In the genomic region with DNA sequence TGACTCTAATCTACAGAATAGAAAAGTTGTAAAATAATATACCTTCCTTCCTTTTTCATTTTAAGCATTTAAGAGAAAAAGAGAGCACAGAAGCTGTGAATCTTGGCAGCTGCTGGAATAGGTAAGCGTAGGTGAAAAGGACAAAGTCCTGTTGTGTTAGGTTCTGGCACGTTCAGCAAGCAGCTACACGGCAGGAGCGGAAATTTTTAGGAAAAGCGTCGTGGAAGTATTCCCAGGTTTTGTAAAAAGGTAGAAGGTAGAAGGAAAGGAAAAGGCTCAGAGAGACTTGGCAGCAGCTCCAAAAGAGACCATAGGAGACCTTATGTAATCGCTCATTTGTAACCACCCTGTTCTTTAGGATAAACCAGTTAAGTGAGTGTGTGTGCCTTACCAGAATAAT, we compare ENCODE assay signal across 20 mouse cellular contexts. TPM values are rescaled to one million over a fixed set of nuclear protein-coding genes. Genes with fewer than 3 reads are reported as not detected.
DNase-seq lines count a peak whose midpoint lies in the region; ATAC-seq lines count a peak whose summit lies in the region.
"Had no signal": no experiment of that assay in that cellular context is flagged by ENCODE, and none has a peak within 500 bp of the region (broad histone marks: within the 10 kb centered on the region; RNA-seq: fewer than 3 reads in every experiment).

No protein-coding gene starts in this region.

- H3K4me1 ChIP-seq in limb, embryonic 15.5 days: no peaks in the 10 kb centered on the region
- no peaks in the 10 kb centered on the region for H3K4me1 ChIP-seq in limb, embryonic 10.5 days
- H3K4me1 ChIP-seq: embryonic facial prominence, embryonic 15.5 days; forebrain, embryonic 10.5 days; heart, embryonic 15.5 days; hindbrain, embryonic 13.5 days had no signal

- H3K4me2 ChIP-seq in limb, embryonic 15.5 days: no peak overlapping the region
- H3K4me2 ChIP-seq: embryonic facial prominence, embryonic 15.5 days; heart, embryonic 11.5 days; heart, embryonic 15.5 days; hindbrain, embryonic 13.5 days had no signal

- no peak overlapping the region for H3K9ac ChIP-seq in limb, embryonic 15.5 days
- H3K9ac ChIP-seq: embryonic facial prominence, embryonic 15.5 days; heart, embryonic 15.5 days; hindbrain, embryonic 13.5 days had no signal

- DNase-seq in cerebellum, adult 18-20 months: peak; percentile 21 to 31
- no peak for DNase-seq in cerebellum, postnatal 14 days
- DNase-seq in frontal cortex, postnatal 10 days (ENCODE audit: low spot score in 2 of 2): no peak
- no peak for DNase-seq in limb, embryonic 10.5 days (ENCODE audit: low spot score)
- DNase-seq in gonadal fat pad, adult 2 months (ENCODE audit: low read depth): peak; percentile 36
- DNase-seq in spleen, postnatal 36 days (ENCODE audit: low spot score in 2 of 2): no peak
- DNase-seq: adrenal gland, postnatal 10 days; gastrocnemius, postnatal 10 days; heart, adult 2 months; heart, postnatal 14 days had no signal

- H3K4me3 ChIP-seq in limb, embryonic 15.5 days: no peak overlapping the region
- H3K4me3 ChIP-seq in limb, embryonic 10.5 days: no peak overlapping the region
- H3K4me3 ChIP-seq: embryonic facial prominence, embryonic 15.5 days; erythroblast, embryonic 14.5 days; forebrain, embryonic 10.5 days; heart, adult 2 months; heart, embryonic 15.5 days; hindbrain, embryonic 13.5 days had no signal

- 0 out of 2 replicates have a peak, but pooled peaks have one; percentile 34 for ATAC-seq in frontal cortex, adult (ENCODE audit: low TSS enrichment)
- ATAC-seq in limb, embryonic 15.5 days (ENCODE audit: insufficient number of reproducible peaks, low FRiP score, low TSS enrichment, low read depth): no peak
- ATAC-seq: forebrain, embryonic 14.5 days; hindbrain, postnatal 0 days had no signal

- 0 out of 2 replicates have a peak overlapping the region, but pooled peaks have one; percentile 7 for H3K27ac ChIP-seq in limb, embryonic 15.5 days
- no peak overlapping the region for H3K27ac ChIP-seq in limb, embryonic 10.5 days
- H3K27ac ChIP-seq: embryonic facial prominence, embryonic 15.5 days; forebrain, embryonic 10.5 days; heart, adult 2 months; heart, embryonic 15.5 days; hindbrain, embryonic 13.5 days; hindbrain, postnatal 0 days had no signal

- H3K36me3 ChIP-seq in limb, embryonic 15.5 days: peaks cover 28% of the 10 kb centered on the region
- H3K36me3 ChIP-seq in limb, embryonic 10.5 days: peaks cover 58% of the 10 kb centered on the region

- WGBS in limb, embryonic 15.5 days: 66% methylated on average over 7 of the region's 7 CpGs
- 97% methylated on average over 7 of the region's 7 CpGs for WGBS in limb, embryonic 10.5 days

- H3K9me3 ChIP-seq in limb, embryonic 15.5 days: no peaks in the 10 kb centered on the region
- no peaks in the 10 kb centered on the region for H3K9me3 ChIP-seq in limb, embryonic 10.5 days (replicated peaks)
- H3K9me3 ChIP-seq: embryonic facial prominence, embryonic 15.5 days; forebrain, embryonic 10.5 days; heart, embryonic 15.5 days; hindbrain, embryonic 13.5 days had no signal

- no peaks in the 10 kb centered on the region for H3K27me3 ChIP-seq in limb, embryonic 15.5 days
- H3K27me3 ChIP-seq in limb, embryonic 10.5 days (ENCODE audit: low read depth, poor library complexity, severe bottlenecking): no peaks in the 10 kb centered on the region
- H3K27me3 ChIP-seq: embryonic facial prominence, embryonic 15.5 days; heart, embryonic 15.5 days; hindbrain, embryonic 13.5 days had no signal

RNA-seq across cellular contexts. Expression of a gene that starts 23.1 kb away (rescaled TPM):
- 45.1 and 45.9 TPM in 2 replicates for polyA plus RNA-seq in limb, embryonic 15.5 days (2015; fragmentation: Nextera tagmentation; extraction: Ambion mirVana)
- 24.3 and 28.3 TPM in 2 replicates for polyA plus RNA-seq in limb, embryonic 10.5 days (2016; fragmentation: Nextera tagmentation; extraction: Ambion mirVana)
- polyA plus RNA-seq in gonadal fat pad, adult 2 months (2012; rRNA removed): 84.7 and 95.3 TPM in 2 replicates

RNA-seq across cellular contexts. Expression of a gene that starts 23.3 kb away (rescaled TPM):
- 8.1 and 8.5 TPM in 2 replicates for polyA plus RNA-seq in limb, embryonic 15.5 days (2015; fragmentation: Nextera tagmentation; extraction: Ambion mirVana)
- 9.5 and 13.2 TPM in 2 replicates for polyA plus RNA-seq in limb, embryonic 10.5 days (2016; fragmentation: Nextera tagmentation; extraction: Ambion mirVana)
- 0.05 and 0.22 TPM in 2 replicates for polyA plus RNA-seq in gonadal fat pad, adult 2 months (2012; rRNA removed)
- polyA plus RNA-seq: heart, adult 2 months had no signal

RNA-seq across cellular contexts. Expression of a gene that starts 43.9 kb away (rescaled TPM):
- polyA plus RNA-seq in limb, embryonic 15.5 days (2015; fragmentation: Nextera tagmentation; extraction: Ambion mirVana): 84.6 and 89.6 TPM in 2 replicates
- 163 and 189 TPM in 2 replicates for polyA plus RNA-seq in limb, embryonic 10.5 days (2016; fragmentation: Nextera tagmentation; extraction: Ambion mirVana)
- 11.3 and 12.7 TPM in 2 replicates for polyA plus RNA-seq in gonadal fat pad, adult 2 months (2012; rRNA removed)

Comparison
In these comparisons a context has a peak if more than half of its experiments do, and no peak if none do; other contexts are left out.
1. DNase-seq: peak in cerebellum, adult 18-20 months (2 of 2) and gonadal fat pad, adult 2 months (single experiment); none in cerebellum, postnatal 14 days (0 of 2), frontal cortex, postnatal 10 days (0 of 2), limb, embryonic 10.5 days (single experiment) and spleen, postnatal 36 days (0 of 2).